Mouse (Mus musculus): ENCODE measurements around the gene Ctsd.

DNA sequence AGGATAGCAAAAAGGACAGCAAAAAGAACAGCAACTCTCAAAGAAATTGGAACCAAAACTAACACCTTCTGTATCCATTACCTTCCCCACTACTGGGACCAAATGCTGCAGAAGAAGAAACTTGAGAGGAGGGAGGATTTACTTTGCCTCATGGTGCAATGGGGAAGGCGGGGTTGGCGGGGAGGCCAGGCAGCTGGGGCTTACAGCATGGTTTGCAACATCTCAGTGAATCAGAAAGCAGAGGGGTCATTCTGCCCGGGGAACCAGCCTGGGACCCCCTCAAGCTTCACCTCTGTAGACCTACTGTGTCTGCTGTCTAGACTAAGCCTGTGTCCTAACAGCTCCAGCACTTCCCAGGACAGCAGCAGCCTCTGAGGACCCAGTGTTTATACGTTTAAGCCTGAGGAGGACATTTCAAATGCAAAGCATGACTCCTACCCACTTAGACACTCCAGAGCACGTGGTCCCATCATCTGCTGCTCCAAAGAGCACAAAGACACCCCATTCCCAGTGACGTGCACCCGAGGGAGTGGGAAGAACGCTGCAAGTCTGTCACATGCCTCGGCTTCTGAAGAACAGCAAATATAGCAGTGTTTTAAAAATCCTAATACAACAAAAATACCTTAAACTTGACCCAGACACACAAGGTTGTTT lies 38.4 kb downstream of the Ctsd start:
- no peak for TF ChIP-seq SMC3 (IDR thresholded peaks at IDR 0.05; ENCODE audit: low read depth, low read length)
- TF ChIP-seq TBP (conservative IDR thresholded peaks at IDR 0.05; ENCODE audit: low read depth, low read length), result no peak
- no peak for TF ChIP-seq CTCF (conservative IDR thresholded peaks at IDR 0.05 in 1 of 2, IDR thresholded peaks at IDR 0.05 in 1 of 2; ENCODE audit: low read depth in 2 of 2, low read length in 2 of 2)
- TF ChIP-seq TCF12 (IDR thresholded peaks at IDR 0.05; ENCODE audit: low read depth, low read length), result no peak
- no peak for TF ChIP-seq RCOR1 (conservative IDR thresholded peaks at IDR 0.05; ENCODE audit: low read depth, low read length)
- TF ChIP-seq ELF1 (IDR thresholded peaks at IDR 0.05; ENCODE audit: low read depth, low read length), result no peak
- TF ChIP-seq SIN3A (IDR thresholded peaks at IDR 0.05; ENCODE audit: low read length), result no peak
- no peak for TF ChIP-seq EP300 (IDR thresholded peaks at IDR 0.05; ENCODE audit: low read length)
- TF ChIP-seq MAX (IDR thresholded peaks at IDR 0.05; ENCODE audit: low read length), result no peak
- no peak for TF ChIP-seq HCFC1 (IDR thresholded peaks at IDR 0.05; ENCODE audit: low read depth, low read length)
- no peak for TF ChIP-seq POLR2A (IDR thresholded peaks at IDR 0.05; ENCODE audit: low read depth, low read length)
- TF ChIP-seq ZC3H11A (IDR thresholded peaks at IDR 0.05; ENCODE audit: low read depth, low read length), result no peak
- TF ChIP-seq ZNF384 (IDR thresholded peaks at IDR 0.05; ENCODE audit: low read depth, low read length), result no peak

Measured in CH12.LX (cell line).